Mouse (Mus musculus): Measurements from ENCODE around the gene Qprt.
A peak's percentile ranks its signal among the peaks of the same experiment; 100 is the strongest.

Gene Qprt

DNA sequence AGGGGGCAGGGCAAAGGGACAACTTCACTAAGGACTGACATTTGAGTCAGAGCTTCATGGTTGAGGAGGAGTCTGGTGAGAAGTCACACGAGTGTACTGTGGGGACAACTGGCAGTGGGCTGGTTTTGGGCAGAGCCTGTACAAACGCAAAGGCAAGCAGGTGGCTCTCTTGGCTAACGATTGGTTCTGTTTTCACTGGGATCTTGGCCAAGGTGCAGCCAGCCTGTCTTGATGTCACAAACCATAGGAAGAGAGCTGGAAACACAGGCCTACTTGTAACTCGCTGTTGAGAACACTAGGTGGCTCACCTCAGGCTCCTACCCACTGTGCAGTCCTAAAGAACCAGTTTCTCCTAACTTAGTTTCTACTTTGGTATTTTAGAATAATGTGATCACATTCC, 7.6 kb upstream of the Qprt start:
- peak; percentile 47 to 65 for DNase-seq

DNA sequence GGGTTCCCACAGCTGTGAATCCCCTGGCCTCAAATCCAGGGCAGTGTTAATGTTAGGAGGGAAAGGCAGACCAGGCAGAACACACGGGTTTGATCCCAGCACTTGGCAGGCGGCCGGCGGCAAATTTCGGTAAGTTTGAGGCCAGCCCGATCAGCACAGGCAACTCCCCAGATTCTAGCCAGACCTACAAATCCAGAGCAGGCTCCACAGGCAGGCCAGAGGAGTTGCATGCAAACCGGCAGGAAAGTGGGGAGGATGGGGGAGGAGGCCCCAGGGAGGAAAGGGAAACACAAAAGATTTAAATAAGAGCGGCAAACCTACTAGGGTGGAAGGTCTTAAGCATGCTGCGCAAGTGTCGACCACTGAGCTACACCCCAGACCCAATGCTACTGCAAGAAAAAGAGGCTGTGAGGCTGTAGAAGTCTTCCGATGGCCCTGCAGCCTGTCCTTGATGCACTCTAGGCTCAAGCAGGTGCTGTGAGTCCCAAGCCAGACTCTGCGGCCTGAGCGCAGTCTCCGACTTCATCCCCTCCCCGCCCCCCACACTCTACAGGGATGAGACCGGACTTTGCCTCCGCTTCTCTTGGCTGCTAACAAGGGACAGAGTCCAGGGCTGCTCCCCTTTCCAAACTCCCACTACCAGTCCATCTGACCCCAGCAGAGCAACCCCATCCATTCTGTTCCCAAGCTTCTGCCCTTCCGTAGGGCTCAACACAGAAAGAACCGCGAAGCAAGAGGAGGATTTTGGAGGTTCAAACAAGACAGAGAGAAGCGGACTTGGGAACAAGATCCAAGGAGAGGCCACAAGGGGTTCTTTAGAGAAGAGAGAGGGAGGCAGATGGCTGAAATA, 740 bp downstream of the Qprt start:
- peak; percentile 71 to 85 for DNase-seq

DNA sequence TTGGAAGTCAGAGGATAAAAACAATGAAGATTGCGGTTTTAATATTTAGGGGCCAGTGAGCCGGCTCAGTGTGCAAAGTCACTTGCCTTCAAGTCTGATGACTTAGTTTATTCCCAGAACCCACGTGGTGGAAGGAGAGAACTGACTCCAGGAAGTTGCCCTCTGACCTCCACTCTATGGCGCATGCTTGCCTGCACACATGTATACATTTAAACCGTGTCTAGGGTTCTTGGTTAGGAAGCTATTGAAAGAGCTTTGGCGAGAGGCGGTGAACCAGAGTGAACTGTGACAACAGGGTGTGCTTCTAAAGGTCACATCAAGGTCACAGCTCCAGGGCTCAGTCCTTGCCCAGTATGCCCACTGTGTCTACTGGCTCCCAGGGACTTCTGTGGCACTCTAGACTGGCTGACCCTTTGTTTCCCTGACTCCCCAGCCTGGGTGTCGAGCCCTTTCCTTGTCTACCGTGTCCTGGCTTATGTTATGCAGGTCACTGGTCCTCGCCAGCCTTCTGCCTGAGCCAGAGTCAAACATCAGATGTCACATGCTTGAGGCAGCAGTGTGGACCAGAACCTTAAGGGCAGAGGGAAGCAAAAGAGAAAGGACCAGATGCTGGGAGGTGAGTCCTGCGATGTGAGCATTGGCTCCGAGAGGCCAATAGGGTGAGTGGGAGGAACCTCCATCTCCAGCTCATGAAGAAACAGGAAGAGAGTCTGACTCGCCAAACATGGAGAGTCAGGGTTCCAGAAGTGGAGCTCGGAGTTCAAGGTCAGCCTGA, 3.2 kb downstream of the Qprt start:
- no peak for DNase-seq

- peak in 1 of 2 experiments; percentile 50 for DNase-seq
These were observed 4.1 kb downstream of the Qprt start for GRCm38 (mm10) chr7:127117948-127118347.

DNA sequence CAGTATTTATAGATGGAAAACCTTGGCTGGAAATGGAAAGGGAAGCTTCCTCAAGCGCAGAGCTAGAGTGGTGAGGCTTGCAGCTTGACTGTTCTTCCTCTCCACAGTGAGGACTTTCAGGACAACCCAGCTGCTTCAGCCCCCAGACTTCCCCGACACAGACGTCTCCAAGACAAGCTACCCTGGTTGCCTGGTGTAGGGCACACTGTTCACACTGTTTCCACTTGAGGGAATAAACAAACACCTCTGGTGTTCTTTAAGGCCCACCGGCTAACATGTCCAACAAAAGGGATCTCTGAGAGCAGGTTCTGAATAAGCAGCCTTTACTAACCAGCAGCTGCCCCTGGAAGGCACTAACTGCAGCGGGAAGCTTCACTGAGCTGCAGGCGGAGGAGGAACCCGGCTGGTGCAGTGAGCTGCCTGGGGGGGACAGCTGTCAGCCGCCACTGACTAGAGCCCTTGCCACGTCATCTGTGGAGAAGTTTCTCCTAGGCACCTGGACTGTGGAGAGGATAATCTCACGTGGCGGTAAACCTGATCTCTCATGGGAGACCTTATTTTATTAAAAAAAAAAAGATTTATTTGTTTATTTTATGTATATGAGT, 5.6 kb downstream of the Qprt start:
- DNase-seq = peak; percentile 53 to 67

DNA sequence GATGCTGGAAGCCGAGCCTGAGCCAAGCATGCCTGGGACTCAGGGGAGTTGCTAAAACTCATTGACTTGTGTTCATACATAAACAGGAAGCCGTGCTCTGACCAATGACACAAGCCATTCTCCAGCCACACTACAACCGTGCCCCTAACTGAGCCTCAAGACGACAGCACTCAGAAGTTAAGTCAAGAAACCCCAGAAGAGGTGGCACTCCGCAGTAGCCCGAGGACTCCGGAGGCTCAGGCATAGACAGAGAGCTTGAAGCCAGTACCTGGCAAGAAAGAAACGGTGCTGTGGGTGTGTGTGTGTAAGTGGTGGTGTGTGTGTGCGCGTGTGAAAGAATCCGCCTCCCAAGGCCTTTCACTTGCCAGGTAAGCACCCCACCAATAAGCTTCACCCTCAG, 7.1 kb downstream of the Qprt start:
- DNase-seq = no peak

DNA sequence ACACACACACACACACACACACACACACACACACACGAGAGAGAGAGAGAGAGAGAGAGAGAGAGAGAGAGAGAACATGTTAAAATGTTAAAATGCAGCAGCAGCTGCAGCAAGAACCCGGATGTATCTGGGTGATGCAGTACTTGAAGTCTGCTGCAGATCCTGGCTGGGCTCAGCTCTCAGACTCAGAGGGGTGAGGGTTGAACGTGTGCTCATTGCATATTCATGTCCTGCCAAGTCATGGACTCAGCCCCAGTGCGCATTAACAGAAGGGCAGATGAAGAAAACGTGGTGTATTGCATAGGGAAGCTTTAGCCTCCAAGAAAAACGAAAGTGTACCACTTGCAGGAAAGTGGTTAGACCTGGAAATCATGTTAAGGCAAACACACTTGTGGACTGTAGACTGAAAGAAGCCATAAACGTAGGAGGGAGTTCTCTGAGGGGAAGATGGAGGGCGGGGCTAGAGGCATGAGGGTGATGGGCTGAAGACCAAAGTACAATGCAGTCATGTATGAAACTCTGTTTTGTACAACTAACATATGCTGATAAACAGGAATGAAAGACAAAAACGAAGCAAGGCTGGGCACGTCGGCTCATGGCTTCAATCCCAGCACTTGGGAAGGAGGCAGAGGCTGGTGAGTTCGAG, 8.3 kb downstream of the Qprt start:
- DNase-seq = peak; percentile 41 to 63

DNA sequence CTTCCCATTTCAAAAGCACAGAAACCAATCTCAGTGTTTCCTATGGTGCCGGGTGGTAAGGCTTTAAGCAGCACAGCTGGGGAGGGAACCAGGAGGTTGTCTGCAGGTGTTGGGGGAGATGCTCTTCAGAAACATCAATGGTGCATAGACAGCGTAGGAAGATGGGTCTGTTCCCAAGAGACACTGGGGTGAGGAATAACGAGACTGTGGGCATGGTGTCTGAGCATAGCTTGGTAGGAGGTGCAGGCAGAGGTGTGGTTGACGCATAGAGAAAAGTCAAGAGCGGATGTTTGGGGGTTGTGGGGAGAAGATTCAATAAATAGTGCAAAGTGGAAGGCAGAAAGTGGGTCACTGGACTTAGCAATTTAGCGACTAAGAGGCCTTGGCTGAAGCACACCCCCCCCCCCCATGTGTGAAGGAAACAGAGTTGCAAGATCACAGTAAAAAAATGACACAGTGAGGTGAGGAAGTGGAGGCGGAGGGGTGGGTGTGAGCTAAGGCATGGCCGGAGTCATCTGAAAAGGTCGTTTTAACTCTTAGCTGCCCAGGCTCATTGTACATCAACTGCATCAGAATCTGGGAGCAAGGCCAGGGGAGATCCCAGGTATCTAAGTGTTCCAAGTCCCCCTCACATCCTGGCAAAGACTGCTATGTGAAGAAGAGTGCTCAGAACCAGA, 9.0 kb downstream of the Qprt start:
- no peak for DNase-seq

GRCm38 (mm10) chr7:127112251-127112841, 9.7 kb downstream of the Qprt start:
- no peak for DNase-seq

- peak; percentile 70 to 77 for DNase-seq
These were observed 10.6 kb downstream of the Qprt start for GRCm38 (mm10) chr7:127111461-127111860.

- peak; percentile 86 to 87 for DNase-seq
These were observed 11.6 kb downstream of the Qprt start for GRCm38 (mm10) chr7:127110239-127111007.

DNA sequence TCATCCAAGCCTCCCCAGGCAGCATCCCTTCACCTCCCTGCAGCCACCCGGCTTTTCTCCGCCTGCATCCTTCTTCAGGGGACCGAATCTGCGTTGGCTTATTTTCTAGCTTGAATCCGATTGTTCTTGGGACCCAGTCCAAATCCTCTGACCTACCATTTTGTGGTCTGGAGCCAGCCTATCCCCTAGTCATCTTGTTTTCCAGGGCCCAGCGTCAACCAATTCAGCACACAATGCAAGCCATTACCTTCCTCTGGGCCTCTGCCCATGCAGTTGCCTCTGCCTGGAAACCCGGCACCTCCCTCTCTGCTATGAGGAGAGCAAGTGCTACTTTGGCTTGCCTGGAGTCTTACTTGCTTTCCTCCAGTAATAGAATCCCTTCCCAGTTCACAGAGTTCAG, 16.5 kb downstream of the Qprt start:
- DNase-seq = no peak

DNA sequence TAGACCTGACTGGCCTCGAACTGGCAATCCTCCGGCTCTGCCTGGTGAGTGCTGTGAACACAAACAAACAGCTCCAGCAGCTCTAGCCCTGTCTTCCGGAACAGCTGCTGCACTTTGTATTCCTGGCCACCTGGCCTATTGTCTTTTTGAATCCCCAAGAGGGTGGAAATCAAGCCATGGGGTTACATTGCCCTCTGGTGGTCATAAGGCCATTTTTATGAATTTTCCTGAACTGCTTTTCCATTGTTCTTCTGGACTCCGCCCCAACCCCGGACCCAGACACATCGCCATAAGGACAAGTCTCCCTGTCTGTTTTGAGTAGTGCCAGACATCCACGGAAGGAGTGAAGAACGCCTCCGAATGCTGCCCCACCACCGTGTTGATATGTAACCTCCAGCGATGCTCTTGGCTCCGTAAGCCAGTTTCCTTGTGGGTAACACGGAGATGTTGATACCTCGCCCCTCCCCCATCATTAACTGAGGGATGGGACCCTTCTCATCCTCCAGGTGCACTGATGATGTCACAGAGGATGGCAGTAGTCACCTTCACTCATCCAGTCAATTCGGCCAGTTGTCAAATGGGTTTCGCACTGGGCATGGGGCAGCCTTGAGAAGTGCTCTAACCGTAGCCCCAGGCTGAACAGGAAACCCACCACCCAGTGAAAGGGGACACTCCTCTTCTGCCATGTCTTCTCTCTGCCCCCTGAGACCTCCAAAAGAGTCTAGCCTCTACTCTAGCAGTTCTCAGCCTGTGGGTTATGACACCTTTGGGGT, 17.3 kb downstream of the Qprt start:
- peak; percentile 75 to 85 for DNase-seq

- DNase-seq = no peak
These were observed 18.1 kb downstream of the Qprt start for GRCm38 (mm10) chr7:127103960-127104359.

- no peak for DNase-seq
These were observed 19.9 kb downstream of the Qprt start for GRCm38 (mm10) chr7:127102148-127102547.

DNA sequence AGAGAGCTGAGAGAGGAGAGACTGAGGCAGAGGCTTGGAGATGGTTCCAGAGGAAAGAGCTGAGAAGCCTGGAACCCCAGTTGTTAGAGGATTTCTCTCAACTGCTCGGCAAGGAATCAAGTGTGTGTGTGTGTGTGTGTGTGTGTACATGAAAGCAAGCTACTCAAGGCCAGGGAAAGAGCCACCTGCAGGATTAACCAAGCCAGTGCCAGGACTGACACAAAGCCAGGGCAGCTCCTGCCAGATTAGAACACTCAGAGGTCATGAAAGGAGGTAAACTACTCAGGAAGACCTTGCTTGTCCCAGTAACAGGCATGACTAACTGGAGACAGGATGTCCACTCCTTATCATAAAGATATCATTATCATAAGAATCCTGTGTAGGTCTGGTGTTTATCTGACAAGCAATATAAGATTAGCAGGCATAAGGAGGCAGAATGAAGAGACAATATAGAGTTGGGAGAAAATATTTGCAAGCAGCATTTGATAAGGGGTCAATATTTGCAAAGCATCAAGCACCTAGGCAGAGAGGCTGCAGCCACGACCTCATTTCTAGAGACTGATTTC, 20.5 kb downstream of the Qprt start:
- no peak for DNase-seq

GRCm38 (mm10) chr7:127099528-127099927, 22.5 kb downstream of the Qprt start:
- DNase-seq = no peak

DNA sequence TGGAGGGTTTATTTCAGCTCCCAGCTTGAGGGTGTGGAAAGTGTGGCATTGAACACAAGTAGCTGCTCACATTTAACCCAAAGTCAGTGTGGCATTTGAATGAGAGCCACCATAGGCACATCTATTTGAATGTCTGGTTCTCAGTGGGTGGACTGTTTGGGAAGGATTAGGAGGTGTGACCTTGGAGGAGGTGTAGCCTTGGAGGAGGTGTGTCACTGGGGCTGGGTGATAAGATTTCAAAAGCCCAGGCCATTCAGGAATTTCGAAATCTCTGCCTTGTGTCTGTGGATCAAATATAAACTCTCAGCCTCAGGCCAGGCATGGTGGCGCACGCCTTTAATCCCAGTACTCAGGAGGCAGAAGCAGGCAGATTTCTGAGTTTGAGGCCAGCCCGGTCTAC, 23.1 kb downstream of the Qprt start:
- no peak for DNase-seq

- DNase-seq = no peak
These were observed 23.5 kb downstream of the Qprt start for GRCm38 (mm10) chr7:127098521-127098920.

GRCm38 (mm10) chr7:127096456-127096855, 25.6 kb downstream of the Qprt start:
- no peak for DNase-seq

All from kidney, postnatal 4 days (tissue).